Mouse (Mus musculus) liver, embryonic 16.5 days (tissue): ENCODE results near the gene Rora. TPM values are rescaled to one million over a fixed set of nuclear protein-coding genes. Genes with fewer than 3 reads are reported as not detected.

Experiments used
- ATAC-seq: fragments of 200-750 bp; cut with Nextera tagmentation; 2 replicates; pipeline ENCODE4 v1.8.0; 2017; ENCODE audit warnings: low read depth, mild to moderate bottlenecking, moderate number of reproducible peaks, moderate library complexity
- H3K27ac ChIP-seq: fragments of 300-500 bp; sonication (generic); 2 replicates; pipeline ENCODE4 v1.5.1; 2014; ENCODE audit warnings: mild to moderate bottlenecking, low read length
- H3K27me3 ChIP-seq: fragments of 300-500 bp; sonication (generic); 2 replicates; pipeline ENCODE4 v1.6.1; 2014; ENCODE audit warnings: low read depth, low read length, mixed read lengths; ENCODE audit not compliant: control insufficient read depth, insufficient read depth
- H3K36me3 ChIP-seq: fragments of 300-500 bp; sonication (generic); 2 replicates; pipeline ENCODE4 v1.6.1; 2014; ENCODE audit warnings: mild to moderate bottlenecking; ENCODE audit not compliant: control insufficient read depth, insufficient read depth
- H3K4me1 ChIP-seq: fragments of 300-500 bp; sonication (generic); 2 replicates; pipeline ENCODE4 v1.6.1; 2014; ENCODE audit warnings: low read depth, low read length, mixed read lengths; ENCODE audit not compliant: control insufficient read depth
- H3K4me2 ChIP-seq: fragments of 300-500 bp; sonication (generic); 2 replicates; pipeline ENCODE4 v1.6.1; 2014; ENCODE audit warnings: low read depth, low read length, mixed read lengths
- H3K4me3 ChIP-seq: fragments of 300-500 bp; sonication (generic); 2 replicates; pipeline ENCODE4 v1.5.1; 2014; ENCODE audit warnings: low read depth, mild to moderate bottlenecking, low read length
- H3K9ac ChIP-seq: fragments of 300-500 bp; sonication (generic); 2 replicates; pipeline ENCODE4 v1.6.1; 2014; ENCODE audit warnings: low read depth, low read length
- H3K9me3 ChIP-seq: fragments of 300-500 bp; sonication (generic); replicated peaks from 2 replicates; pipeline ENCODE4 v1.6.1; 2016; ENCODE audit warnings: low read length; ENCODE audit not compliant: control insufficient read depth
- WGBS: fragments of 180-500 bp; shearing (Covaris S2); extraction: QIAGEN DNeasy Blood & Tissue Kit; methylation state at CpG from one replicate; pipeline ENCODE4 v1.1.7; 2014; ENCODE audit not compliant: insufficient replicate concordance; 5-methylcytosine and 5-hydroxymethylcytosine counted together
- polyA plus RNA-seq: library from polyadenylated mRNA; unstranded; fragments of >200 nt; fragmentation: Nextera tagmentation; extraction: Ambion mirVana; gene quantifications from 2 replicates; pipeline ENCODE4 v1.2.1, GENCODE M21; 2015

Rora gene
- polyA plus RNA-seq, 1 experiment from 2014 or later, result 10.6 TPM

GRCm38 (mm10) chr9:68760876-68761275, 107.3 kb downstream of the Rora start:
- Histone ChIP-seq H3K4me3 (no peak overlapping the region), H3K4me2 (no peak overlapping the region), H3K27me3 (no peaks in the 10 kb centered on the region), H3K9me3 (no peaks in the 10 kb centered on the region), H3K27ac (no peak overlapping the region), H3K4me1 (no peaks in the 10 kb centered on the region), H3K36me3 (no peaks in the 10 kb centered on the region), H3K9ac (no peak overlapping the region)
- WGBS, result 40% methylated on average over 3 of the region's 3 CpGs
- no peak for ATAC-seq

GRCm38 (mm10) chr9:68761672-68762071, 108.1 kb downstream of the Rora start:
- Histone ChIP-seq H3K27ac (no peak overlapping the region), H3K9ac (no peak overlapping the region), H3K27me3 (no peaks in the 10 kb centered on the region), H3K9me3 (no peaks in the 10 kb centered on the region), H3K4me2 (no peak overlapping the region), H3K4me3 (no peak overlapping the region), H3K4me1 (no peaks in the 10 kb centered on the region), H3K36me3 (no peaks in the 10 kb centered on the region)
- 34% methylated on average over 7 of the region's 7 CpGs for WGBS
- ATAC-seq, result no peak

GRCm38 (mm10) chr9:68765595-68765994, 112.0 kb downstream of the Rora start:
- ATAC-seq, result no peak

GRCm38 (mm10) chr9:68769638-68770037, 116.1 kb downstream of the Rora start:
- ATAC-seq, result no peak
- WGBS, result 29% methylated on average over 1 of the region's 1 CpGs

More at GRCm38 (mm10) chr9:68765595-68765994, 112.0 kb downstream of the Rora start:
- no peak overlapping the region for H3K9ac ChIP-seq
- no peaks in the 10 kb centered on the region for H3K9me3 ChIP-seq
- H3K4me3 ChIP-seq, result no peak overlapping the region
- no peaks in the 10 kb centered on the region for H3K36me3 ChIP-seq
- no peak overlapping the region for H3K27ac ChIP-seq
- no peak overlapping the region for H3K4me2 ChIP-seq
- H3K27me3 ChIP-seq, result no peaks in the 10 kb centered on the region
- WGBS, result 52% methylated on average over 1 of the region's 1 CpGs
- H3K4me1 ChIP-seq, result no peaks in the 10 kb centered on the region

GRCm38 (mm10) chr9:68771383-68771782, 117.8 kb downstream of the Rora start:
- H3K36me3 ChIP-seq, result no peaks in the 10 kb centered on the region
- H3K4me1 ChIP-seq, result no peaks in the 10 kb centered on the region
- 55% methylated on average over 3 of the region's 3 CpGs for WGBS

More at GRCm38 (mm10) chr9:68769638-68770037, 116.1 kb downstream of the Rora start:
- no peaks in the 10 kb centered on the region for H3K36me3 ChIP-seq
- no peak overlapping the region for H3K9ac ChIP-seq
- H3K27me3 ChIP-seq, result no peaks in the 10 kb centered on the region
- H3K27ac ChIP-seq, result no peak overlapping the region
- no peak overlapping the region for H3K4me3 ChIP-seq
- no peaks in the 10 kb centered on the region for H3K9me3 ChIP-seq
- no peak overlapping the region for H3K4me2 ChIP-seq
- H3K4me1 ChIP-seq, result no peaks in the 10 kb centered on the region

GRCm38 (mm10) chr9:68773770-68774169, 120.2 kb downstream of the Rora start:
- Histone ChIP-seq H3K4me3 (no peak overlapping the region), H3K27ac (no peak overlapping the region), H3K36me3 (no peaks in the 10 kb centered on the region), H3K9ac (no peak overlapping the region), H3K9me3 (no peaks in the 10 kb centered on the region), H3K4me2 (no peak overlapping the region), H3K27me3 (no peaks in the 10 kb centered on the region), H3K4me1 (no peaks in the 10 kb centered on the region)
- 71% methylated on average over 3 of the region's 3 CpGs for WGBS
- ATAC-seq, result no peak

More at GRCm38 (mm10) chr9:68771383-68771782, 117.8 kb downstream of the Rora start:
- Histone ChIP-seq H3K4me3 (no peak overlapping the region), H3K9me3 (no peaks in the 10 kb centered on the region), H3K9ac (no peak overlapping the region), H3K27me3 (no peaks in the 10 kb centered on the region), H3K27ac (no peak overlapping the region), H3K4me2 (no peak overlapping the region)
- no peak for ATAC-seq

- Histone ChIP-seq H3K4me2 (no peak overlapping the region), H3K4me1 (no peaks in the 10 kb centered on the region; the same call in 1 of the 2 replicates), H3K9ac (no peak overlapping the region), H3K27ac (no peak overlapping the region), H3K4me3 (no peak overlapping the region), H3K9me3 (no peaks in the 10 kb centered on the region), H3K27me3 (no peaks in the 10 kb centered on the region), H3K36me3 (no peaks in the 10 kb centered on the region)
- 57% methylated on average over 8 of the region's 8 CpGs for WGBS
- no peak for ATAC-seq
Observed at GRCm38 (mm10) chr9:68782011-68782410, 128.4 kb downstream of the Rora start.

GRCm38 (mm10) chr9:68782604-68783003, 129.0 kb downstream of the Rora start:
- Histone ChIP-seq H3K27ac (no peak overlapping the region), H3K9ac (no peak overlapping the region), H3K4me1 (no peaks in the 10 kb centered on the region; the same call in 1 of the 2 replicates), H3K36me3 (no peaks in the 10 kb centered on the region), H3K4me2 (no peak overlapping the region), H3K4me3 (no peak overlapping the region), H3K9me3 (no peaks in the 10 kb centered on the region), H3K27me3 (no peaks in the 10 kb centered on the region)
- no peak for ATAC-seq
- WGBS, result 53% methylated on average over 5 of the region's 5 CpGs

- Histone ChIP-seq H3K9me3 (no peaks in the 10 kb centered on the region), H3K4me3 (no peak overlapping the region), H3K9ac (no peak overlapping the region), H3K27me3 (no peaks in the 10 kb centered on the region), H3K36me3 (no peaks in the 10 kb centered on the region), H3K4me2 (no peak overlapping the region), H3K27ac (no peak overlapping the region), H3K4me1 (no peaks in the 10 kb centered on the region; the same call in 1 of the 2 replicates)
- no peak for ATAC-seq
- 57% methylated on average over 5 of the region's 5 CpGs for WGBS
Observed at GRCm38 (mm10) chr9:68783246-68783645, 129.7 kb downstream of the Rora start.
